18 mouse cellular contexts compared by ENCODE assay signal in genomic region chr3:60638530-60638929, GRCm38 (mm10).
A peak's percentile ranks its signal among the peaks of the same experiment; 100 is the strongest.
DNase-seq lines count a peak whose midpoint lies in the region; ATAC-seq and TF ChIP-seq lines count a peak whose summit lies in the region.
"Had no signal": no experiment of that assay in that cellular context is flagged by ENCODE, and none has a peak within 500 bp of the region (broad histone marks: within the 10 kb centered on the region; RNA-seq: fewer than 3 reads in every experiment).

No protein-coding gene starts in this region.

- ATAC-seq in kidney, postnatal 0 days (replicated peaks; ENCODE audit: low FRiP score, low read depth), result no peak
- no peak for ATAC-seq in kidney, embryonic 15.5 days (replicated peaks; ENCODE audit: low FRiP score)
- ATAC-seq in lung, postnatal 0 days, result peak; percentile 56; the same call in 1 of the 2 replicates
- ATAC-seq in intestine, embryonic 16.5 days, result 0 out of 2 replicates have a peak, but pooled peaks have one; percentile 46
- ATAC-seq: activated CD4-positive, CD25-positive, alpha-beta regulatory T cell, adult 4 months; forebrain, embryonic 14.5 days; Patski had no signal

- no peaks in the 10 kb centered on the region for H3K36me3 ChIP-seq in kidney, postnatal 0 days (ENCODE audit: insufficient read depth, low read length)
- no peaks in the 10 kb centered on the region for H3K36me3 ChIP-seq in kidney, embryonic 15.5 days
- no peaks in the 10 kb centered on the region for H3K36me3 ChIP-seq in lung, postnatal 0 days (ENCODE audit: insufficient read depth, low read length)
- H3K36me3 ChIP-seq in intestine, embryonic 16.5 days (ENCODE audit: control insufficient read depth, insufficient read depth, low read length), result no peaks in the 10 kb centered on the region
- H3K36me3 ChIP-seq: embryonic facial prominence, embryonic 13.5 days; forebrain, embryonic 10.5 days; heart, embryonic 13.5 days had no signal

- H3K4me3 ChIP-seq in kidney, postnatal 0 days (replicated peaks; ENCODE audit: low read depth, low read length), result no peak overlapping the region
- H3K4me3 ChIP-seq in kidney, embryonic 15.5 days (replicated peaks), result no peak overlapping the region
- no peak overlapping the region for H3K4me3 ChIP-seq in lung, postnatal 0 days (ENCODE audit: low read depth, low read length)
- H3K4me3 ChIP-seq in intestine, embryonic 16.5 days (ENCODE audit: low read length), result no peak overlapping the region
- H3K4me3 ChIP-seq: embryonic facial prominence, embryonic 13.5 days; erythroblast, embryonic 14.5 days; forebrain, embryonic 10.5 days; heart, embryonic 13.5 days had no signal

- H3K4me1 ChIP-seq in kidney, postnatal 0 days (replicated peaks; ENCODE audit: insufficient read depth, low read length), result no peaks in the 10 kb centered on the region
- no peaks in the 10 kb centered on the region for H3K4me1 ChIP-seq in kidney, embryonic 15.5 days
- H3K4me1 ChIP-seq in lung, postnatal 0 days (ENCODE audit: insufficient read depth, low read depth, low read length), result no peaks in the 10 kb centered on the region
- H3K4me1 ChIP-seq in intestine, embryonic 16.5 days (ENCODE audit: control insufficient read depth, insufficient read depth, low read length), result no peaks in the 10 kb centered on the region
- H3K4me1 ChIP-seq: forebrain, embryonic 10.5 days; heart, embryonic 13.5 days had no signal

- TF ChIP-seq CTCF in kidney, postnatal 0 days (IDR thresholded peaks at IDR 0.05; ENCODE audit: low read depth), result no peak
- no peak for TF ChIP-seq CTCF in lung, postnatal 0 days (IDR thresholded peaks at IDR 0.05)

- H3K9me3 ChIP-seq in kidney, postnatal 0 days (replicated peaks; ENCODE audit: low read length), result no peaks in the 10 kb centered on the region
- no peaks in the 10 kb centered on the region for H3K9me3 ChIP-seq in kidney, embryonic 15.5 days (replicated peaks)
- H3K9me3 ChIP-seq in lung, postnatal 0 days (ENCODE audit: low read length), result no peaks in the 10 kb centered on the region
- no peaks in the 10 kb centered on the region for H3K9me3 ChIP-seq in intestine, embryonic 16.5 days (ENCODE audit: control insufficient read depth, low read length)
- H3K9me3 ChIP-seq: embryonic facial prominence, embryonic 13.5 days; forebrain, embryonic 10.5 days; heart, embryonic 13.5 days had no signal

- DNase-seq in kidney, postnatal 0 days (ENCODE audit: low spot score), result peak; percentile 4
- no peak for DNase-seq in lung, postnatal 0 days (ENCODE audit: low spot score)
- no peak for DNase-seq in lung, postnatal 14 days
- DNase-seq in spleen, postnatal 10 days (ENCODE audit: low spot score in 2 of 2), result no peak
- DNase-seq in kidney, postnatal 25 days, result no peak
- DNase-seq: adrenal gland, postnatal 14 days; cerebellum, adult 11-12 months; gastrocnemius, postnatal 36 days had no signal

- 55% methylated on average over 3 of the region's 3 CpGs for WGBS in kidney, postnatal 0 days
- 73% methylated on average over 3 of the region's 3 CpGs for WGBS in kidney, embryonic 15.5 days
- 40% methylated on average over 3 of the region's 3 CpGs for WGBS in lung, postnatal 0 days
- WGBS in intestine, embryonic 16.5 days, result 40% methylated on average over 3 of the region's 3 CpGs

- TF ChIP-seq EP300 in lung, postnatal 0 days (IDR thresholded peaks at IDR 0.05), result no peak

- H3K9ac ChIP-seq in kidney, postnatal 0 days (ENCODE audit: low read depth, low read length), result no peak overlapping the region
- H3K9ac ChIP-seq in kidney, embryonic 15.5 days, result no peak overlapping the region
- H3K9ac ChIP-seq in lung, postnatal 0 days (replicated peaks; ENCODE audit: low read depth), result no peak overlapping the region
- no peak overlapping the region for H3K9ac ChIP-seq in intestine, embryonic 16.5 days (ENCODE audit: low read depth, low read length)
- H3K9ac ChIP-seq: embryonic facial prominence, embryonic 13.5 days; heart, embryonic 13.5 days had no signal

- H3K4me2 ChIP-seq in kidney, postnatal 0 days (ENCODE audit: low read length), result no peak overlapping the region
- no peak overlapping the region for H3K4me2 ChIP-seq in kidney, embryonic 15.5 days
- H3K4me2 ChIP-seq in lung, postnatal 0 days (replicated peaks; ENCODE audit: low read depth, low read length), result no peak overlapping the region
- no peak overlapping the region for H3K4me2 ChIP-seq in intestine, embryonic 16.5 days (ENCODE audit: low read depth, low read length)
- H3K4me2 ChIP-seq: embryonic facial prominence, embryonic 13.5 days; heart, embryonic 13.5 days had no signal

- H3K27ac ChIP-seq in kidney, postnatal 0 days, result no peak overlapping the region
- no peak overlapping the region for H3K27ac ChIP-seq in kidney, embryonic 15.5 days
- no peak overlapping the region for H3K27ac ChIP-seq in lung, postnatal 0 days (ENCODE audit: low read length)
- peak overlapping the region; percentile 14; the same call in 1 of the 2 replicates for H3K27ac ChIP-seq in intestine, embryonic 16.5 days (ENCODE audit: low read length)
- H3K27ac ChIP-seq: embryonic facial prominence, embryonic 13.5 days; forebrain, embryonic 10.5 days; heart, embryonic 13.5 days had no signal

- H3K27me3 ChIP-seq in kidney, postnatal 0 days (ENCODE audit: insufficient read depth, low read length), result no peaks in the 10 kb centered on the region
- H3K27me3 ChIP-seq in kidney, embryonic 15.5 days, result no peaks in the 10 kb centered on the region
- H3K27me3 ChIP-seq in lung, postnatal 0 days (replicated peaks; ENCODE audit: insufficient read depth, low read length), result no peaks in the 10 kb centered on the region
- H3K27me3 ChIP-seq in intestine, embryonic 16.5 days (replicated peaks; ENCODE audit: control insufficient read depth, insufficient read depth, low read length), result no peaks in the 10 kb centered on the region
- H3K27me3 ChIP-seq: CH12.LX; embryonic facial prominence, embryonic 13.5 days; heart, embryonic 13.5 days had no signal

Comparison
In these comparisons a context has a peak if more than half of its experiments do, and no peak if none do; other contexts are left out.
1. ATAC-seq: peak in lung, postnatal 0 days (single experiment) and intestine, embryonic 16.5 days (single experiment); none in kidney, postnatal 0 days (single experiment) and kidney, embryonic 15.5 days (single experiment).